Mouse (Mus musculus) hindbrain, embryonic 15.5 days (tissue): ENCODE data around the gene Sh3d19. TPM values are rescaled to one million over a fixed set of nuclear protein-coding genes. Genes with fewer than 3 reads are reported as not detected.

Experiments used
- ATAC-seq: fragments of 200-750 bp; cut with Nextera tagmentation; 2 replicates; pipeline ENCODE4 v1.8.0; 2017; ENCODE audit warnings: low read depth, moderate number of reproducible peaks, moderate TSS enrichment; ENCODE audit not compliant: low FRiP score
- H3K27ac ChIP-seq: fragments of 300-500 bp; sonication (generic); replicated peaks from 2 replicates; pipeline ENCODE4 v1.5.1; 2015; ENCODE audit warnings: mild to moderate bottlenecking, inconsistent platforms
- H3K27me3 ChIP-seq: fragments of 300-500 bp; sonication (generic); 2 replicates; pipeline ENCODE4 v1.6.1; 2015; ENCODE audit warnings: control low read depth, inconsistent platforms
- H3K36me3 ChIP-seq: fragments of 300-500 bp; sonication (generic); 2 replicates; pipeline ENCODE4 v1.6.1; 2015; ENCODE audit warnings: control low read depth, inconsistent platforms
- H3K4me1 ChIP-seq: fragments of 300-500 bp; sonication (generic); replicated peaks from 2 replicates; pipeline ENCODE4 v1.6.1; 2015; ENCODE audit warnings: control low read depth, inconsistent platforms
- H3K4me2 ChIP-seq: fragments of 300-500 bp; sonication (generic); 2 replicates; pipeline ENCODE4 v1.6.1; 2015; ENCODE audit warnings: moderate library complexity, mild to moderate bottlenecking, inconsistent platforms
- H3K4me3 ChIP-seq: fragments of 300-500 bp; sonication (generic); 2 replicates; pipeline ENCODE4 v1.5.1; 2015; ENCODE audit warnings: mild to moderate bottlenecking, inconsistent platforms
- H3K9ac ChIP-seq: fragments of 300-500 bp; sonication (generic); 2 replicates; pipeline ENCODE4 v1.6.1; 2015; ENCODE audit warnings: inconsistent platforms
- H3K9me3 ChIP-seq: fragments of 300-500 bp; sonication (generic); 2 replicates; pipeline ENCODE4 v1.6.1; 2016; ENCODE audit warnings: control low read depth, inconsistent platforms
- WGBS: fragments of 180-500 bp; shearing (Covaris S2); methylation state at CpG from one replicate; pipeline ENCODE4 v1.1.7; 2015; 5-methylcytosine and 5-hydroxymethylcytosine counted together
- polyA plus RNA-seq: library from polyadenylated mRNA; unstranded; fragments of >200 nt; fragmentation: Nextera tagmentation; extraction: Ambion mirVana; gene quantifications from 2 replicates; pipeline ENCODE4 v1.2.1, GENCODE M21; 2015

Sh3d19 gene
- polyA plus RNA-seq, 1 experiment from 2014 or later = 18.1 TPM

DNA sequence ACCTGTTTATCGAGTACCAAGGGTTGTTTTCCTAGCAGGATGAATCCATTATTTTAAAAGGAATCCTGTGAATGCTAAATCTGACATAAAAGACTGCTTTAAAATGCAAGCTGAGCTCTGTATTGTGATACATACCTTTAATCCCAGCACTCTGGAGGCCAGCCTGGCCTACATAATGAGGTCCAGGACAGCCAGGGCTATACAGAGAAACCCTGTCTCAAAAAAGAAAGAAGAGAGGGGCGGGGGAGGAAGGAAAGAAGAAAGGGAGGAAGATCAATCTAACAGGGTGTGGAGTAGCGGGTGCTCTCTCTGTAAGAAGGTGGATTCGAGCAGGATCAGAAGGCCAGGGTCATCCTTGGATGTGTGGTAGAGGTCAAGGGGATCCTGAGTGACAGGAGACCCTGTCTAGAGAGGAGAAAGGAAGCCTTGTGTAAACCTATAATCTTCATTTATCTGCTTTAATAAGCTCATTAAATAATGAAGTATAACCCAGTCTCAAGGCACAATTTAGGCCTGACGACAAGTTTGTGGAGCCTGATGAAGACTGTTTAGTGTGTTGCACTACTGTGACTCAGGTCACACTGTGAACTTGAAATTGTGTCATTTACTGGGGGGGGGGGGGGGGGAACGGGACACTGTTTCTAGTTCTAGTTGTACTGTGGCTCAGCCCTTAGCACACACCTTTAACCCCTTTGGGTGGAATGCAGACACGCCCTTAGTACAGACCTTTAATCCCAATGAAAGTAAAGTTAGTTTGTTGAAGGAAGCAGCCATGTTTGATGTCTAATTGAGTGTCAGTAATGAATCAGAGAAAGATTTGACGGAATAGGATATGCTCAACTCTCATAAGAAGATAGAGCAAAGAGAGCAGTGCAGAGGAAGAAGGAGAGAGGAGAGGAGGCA lies 137.0 kb downstream of the Sh3d19 start:
- no peaks in the 10 kb centered on the region for H3K36me3 ChIP-seq
- H3K9ac ChIP-seq = no peak overlapping the region
- H3K27me3 ChIP-seq = no peaks in the 10 kb centered on the region
- no peak overlapping the region for H3K4me2 ChIP-seq
- H3K4me3 ChIP-seq = no peak overlapping the region
- no peak for ATAC-seq
- H3K27ac ChIP-seq = no peak overlapping the region
- 74% methylated on average over 8 of the region's 8 CpGs for WGBS
- no peaks in the 10 kb centered on the region for H3K4me1 ChIP-seq
- H3K9me3 ChIP-seq = no peaks in the 10 kb centered on the region

GRCm38 (mm10) chr3:86108576-86108975 lies 137.7 kb downstream of the Sh3d19 start:
- Histone ChIP-seq H3K4me1 (no peaks in the 10 kb centered on the region), H3K9me3 (no peaks in the 10 kb centered on the region), H3K27ac (no peak overlapping the region), H3K4me3 (no peak overlapping the region), H3K4me2 (no peak overlapping the region), H3K36me3 (no peaks in the 10 kb centered on the region), H3K9ac (no peak overlapping the region), H3K27me3 (no peaks in the 10 kb centered on the region)
- ATAC-seq = no peak
- WGBS = 89% methylated on average over 4 of the region's 4 CpGs

DNA sequence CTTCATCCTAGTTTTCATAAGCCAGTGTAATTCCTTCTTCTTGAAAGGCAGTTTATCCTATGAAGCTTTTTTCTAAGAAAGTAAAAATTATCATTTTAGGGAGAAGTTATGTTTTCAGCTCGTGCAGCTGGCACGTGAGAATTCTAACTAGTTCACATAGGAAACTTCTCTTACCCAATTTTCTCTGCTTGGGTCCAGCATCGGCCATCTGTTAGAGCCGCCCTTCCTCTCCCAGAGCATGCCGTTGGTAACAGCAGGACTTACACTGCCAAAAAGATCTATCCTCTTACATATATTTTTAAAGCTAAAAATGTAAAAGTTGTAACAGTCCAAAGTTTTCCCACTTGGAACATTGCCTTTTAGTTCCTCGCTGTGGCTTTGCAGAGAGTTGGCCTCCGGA lies 138.2 kb downstream of the Sh3d19 start:
- no peaks in the 10 kb centered on the region for H3K27me3 ChIP-seq
- H3K9ac ChIP-seq = no peak overlapping the region
- no peaks in the 10 kb centered on the region for H3K9me3 ChIP-seq
- WGBS = 91% methylated on average over 7 of the region's 7 CpGs
- ATAC-seq = no peak
- H3K4me2 ChIP-seq = no peak overlapping the region
- H3K4me1 ChIP-seq = no peaks in the 10 kb centered on the region
- H3K36me3 ChIP-seq = no peaks in the 10 kb centered on the region
- no peak overlapping the region for H3K4me3 ChIP-seq
- H3K27ac ChIP-seq = no peak overlapping the region

- Histone ChIP-seq H3K4me3 (no peak overlapping the region), H3K4me1 (no peaks in the 10 kb centered on the region), H3K9me3 (no peaks in the 10 kb centered on the region), H3K27me3 (no peaks in the 10 kb centered on the region), H3K36me3 (no peaks in the 10 kb centered on the region), H3K9ac (no peak overlapping the region), H3K27ac (no peak overlapping the region), H3K4me2 (no peak overlapping the region)
- WGBS = 24% methylated on average over 10 of the region's 10 CpGs
- no peak for ATAC-seq
These were observed 139.2 kb downstream of the Sh3d19 start for GRCm38 (mm10) chr3:86110077-86110476.

GRCm38 (mm10) chr3:86112766-86113165 lies 141.9 kb downstream of the Sh3d19 start:
- H3K4me1 ChIP-seq = no peaks in the 10 kb centered on the region
- H3K4me3 ChIP-seq = no peak overlapping the region
- ATAC-seq = no peak
- H3K36me3 ChIP-seq = peaks cover 6% of the 10 kb centered on the region; the same call in 1 of the 2 replicates
- no peaks in the 10 kb centered on the region for H3K27me3 ChIP-seq
- 69% methylated on average over 7 of the region's 7 CpGs for WGBS
- H3K9ac ChIP-seq = no peak overlapping the region
- no peaks in the 10 kb centered on the region for H3K9me3 ChIP-seq
- no peak overlapping the region for H3K27ac ChIP-seq
- no peak overlapping the region for H3K4me2 ChIP-seq

DNA sequence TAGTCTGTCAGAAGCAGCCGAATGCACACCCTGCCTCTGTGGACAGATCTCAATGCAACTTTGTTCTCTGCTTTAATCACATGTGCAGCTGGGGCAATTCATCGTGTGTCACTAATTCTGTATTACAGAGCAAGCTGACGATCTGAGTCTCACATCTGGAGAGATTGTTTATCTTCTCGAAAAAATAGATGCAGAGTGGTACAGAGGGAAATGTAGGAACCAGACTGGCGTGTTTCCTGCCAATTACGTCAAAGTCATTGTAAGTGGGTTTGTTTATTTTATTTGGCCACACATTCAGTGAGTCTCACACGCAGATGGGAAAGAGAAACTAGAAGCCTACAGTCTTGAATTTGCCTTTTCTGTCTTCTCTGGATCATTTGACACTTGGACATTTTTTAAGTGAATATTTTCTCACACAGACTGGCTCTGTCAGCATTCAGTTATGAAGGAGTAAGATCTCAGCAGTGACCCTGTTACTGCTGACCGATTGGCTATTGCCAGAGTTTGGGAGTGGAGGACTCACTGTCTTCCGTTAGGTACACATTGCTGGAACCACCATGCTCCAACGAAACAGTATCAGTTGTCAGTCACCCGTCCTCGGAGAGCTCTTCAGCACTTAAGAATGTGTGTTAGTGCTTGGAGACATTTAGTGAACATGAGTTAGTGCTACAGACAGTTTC lies 143.9 kb downstream of the Sh3d19 start:
- Histone ChIP-seq H3K36me3 (peaks cover 6% of the 10 kb centered on the region; the same call in 1 of the 2 replicates), H3K27ac (0 out of 2 replicates have a peak overlapping the region, but pooled peaks have one; percentile 24), H3K27me3 (no peaks in the 10 kb centered on the region), H3K9ac (no peak overlapping the region), H3K4me3 (no peak overlapping the region), H3K4me2 (no peak overlapping the region), H3K4me1 (no peaks in the 10 kb centered on the region), H3K9me3 (no peaks in the 10 kb centered on the region)
- 74% methylated on average over 12 of the region's 12 CpGs for WGBS
- no peak for ATAC-seq

DNA sequence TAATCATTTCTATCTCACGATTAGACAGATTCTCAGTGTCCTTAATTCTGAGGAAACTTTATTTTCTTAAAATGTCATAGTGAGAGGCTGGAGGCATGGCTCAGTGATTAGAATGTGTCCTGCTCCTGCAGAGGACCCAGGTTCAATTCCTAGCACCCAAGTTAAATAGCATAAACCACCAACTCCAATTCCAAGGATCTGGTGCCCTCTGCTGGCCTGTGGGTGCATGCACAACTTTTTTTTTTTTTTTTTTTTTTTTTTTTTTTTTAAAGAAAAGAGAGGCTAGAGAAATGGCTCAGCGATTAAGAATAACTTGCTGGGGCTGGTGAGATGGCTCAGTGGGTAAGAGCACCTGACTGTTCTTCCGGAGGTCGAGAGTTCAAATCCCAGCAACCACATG lies 146.0 kb downstream of the Sh3d19 start:
- Histone ChIP-seq H3K27ac (no peak overlapping the region), H3K36me3 (peaks cover 12% of the 10 kb centered on the region), H3K9me3 (no peaks in the 10 kb centered on the region), H3K4me2 (no peak overlapping the region), H3K27me3 (no peaks in the 10 kb centered on the region), H3K9ac (no peak overlapping the region), H3K4me3 (no peak overlapping the region), H3K4me1 (no peaks in the 10 kb centered on the region)
- 93% methylated on average over 4 of the region's 4 CpGs for WGBS
- no peak for ATAC-seq

GRCm38 (mm10) chr3:86119237-86119932 lies 148.5 kb downstream of the Sh3d19 start:
- WGBS = 74% methylated on average over 16 of the region's 16 CpGs
- H3K36me3 ChIP-seq = peaks cover 12% of the 10 kb centered on the region
- H3K4me3 ChIP-seq = no peak overlapping the region
- no peaks in the 10 kb centered on the region for H3K9me3 ChIP-seq
- H3K27me3 ChIP-seq = no peaks in the 10 kb centered on the region
- no peak overlapping the region for H3K9ac ChIP-seq
- no peak overlapping the region for H3K4me2 ChIP-seq
- no peak for ATAC-seq
- no peaks in the 10 kb centered on the region for H3K4me1 ChIP-seq
- no peak overlapping the region for H3K27ac ChIP-seq

DNA sequence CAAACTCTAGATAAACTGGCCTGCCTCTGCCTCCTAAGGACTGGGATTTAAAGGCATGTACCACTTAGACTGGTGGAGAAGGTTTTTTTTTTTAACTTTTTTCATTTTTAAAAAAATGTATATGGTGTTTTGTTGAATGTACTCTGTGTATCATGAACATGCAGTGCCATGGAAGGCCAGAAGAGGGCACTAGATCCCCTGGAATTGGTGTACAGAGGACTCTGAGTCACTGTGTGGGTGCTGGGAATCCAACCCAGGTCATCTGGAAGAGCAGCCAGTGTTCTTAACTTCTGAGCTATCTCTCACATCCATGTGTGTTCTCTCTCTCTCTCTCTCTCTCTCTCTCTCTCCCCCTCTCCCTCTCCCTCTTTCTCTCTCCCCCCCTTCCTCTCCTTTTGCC lies 151.2 kb downstream of the Sh3d19 start:
- H3K27me3 ChIP-seq = no peaks in the 10 kb centered on the region
- H3K4me1 ChIP-seq = no peaks in the 10 kb centered on the region
- no peak overlapping the region for H3K9ac ChIP-seq
- H3K27ac ChIP-seq = no peak overlapping the region
- no peak overlapping the region for H3K4me3 ChIP-seq
- no peak for ATAC-seq
- H3K4me2 ChIP-seq = no peak overlapping the region
- H3K9me3 ChIP-seq = no peaks in the 10 kb centered on the region
- H3K36me3 ChIP-seq = peaks cover 10% of the 10 kb centered on the region

DNA sequence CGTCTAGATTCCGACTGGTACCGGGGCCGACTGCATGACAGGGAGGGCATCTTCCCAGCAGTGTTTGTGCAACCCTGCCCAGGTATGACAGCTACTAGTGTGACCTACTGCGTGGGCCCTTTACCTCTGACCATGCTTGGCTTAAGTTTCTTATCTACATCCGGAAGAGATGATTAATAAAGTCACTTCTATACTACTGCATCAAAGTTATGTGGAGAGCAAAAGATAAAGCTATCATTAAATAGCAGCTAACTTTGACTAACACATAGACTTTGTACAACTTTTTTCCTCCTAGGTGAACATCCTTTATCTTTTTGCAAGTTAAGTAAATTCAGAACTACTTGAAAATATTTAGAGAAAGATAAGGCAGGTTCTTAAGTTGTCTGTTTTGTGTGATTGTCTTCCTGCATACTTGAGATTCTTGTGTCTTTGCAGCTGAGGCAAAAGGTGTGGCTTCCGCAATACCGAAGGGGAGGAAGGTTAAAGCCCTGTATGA lies 152.4 kb downstream of the Sh3d19 start:
- no peak for ATAC-seq
- WGBS = 94% methylated on average over 8 of the region's 8 CpGs
- no peaks in the 10 kb centered on the region for H3K27me3 ChIP-seq

GRCm38 (mm10) chr3:86129757-86130156 lies 158.8 kb downstream of the Sh3d19 start:
- no peaks in the 10 kb centered on the region for H3K27me3 ChIP-seq
- H3K4me1 ChIP-seq = no peaks in the 10 kb centered on the region
- H3K9me3 ChIP-seq = no peaks in the 10 kb centered on the region
- no peak overlapping the region for H3K9ac ChIP-seq
- H3K36me3 ChIP-seq = peaks cover 6% of the 10 kb centered on the region; the same call in 1 of the 2 replicates
- no peak overlapping the region for H3K27ac ChIP-seq
- ATAC-seq = no peak
- WGBS = 16% methylated on average over 6 of the region's 6 CpGs
- no peak overlapping the region for H3K4me3 ChIP-seq
- H3K4me2 ChIP-seq = no peak overlapping the region

More for the DNA sequence above, 152.4 kb downstream of the Sh3d19 start:
- Histone ChIP-seq H3K9ac (no peak overlapping the region), H3K4me3 (no peak overlapping the region), H3K4me2 (no peak overlapping the region), H3K27ac (no peak overlapping the region), H3K9me3 (no peaks in the 10 kb centered on the region), H3K36me3 (peaks cover 11% of the 10 kb centered on the region), H3K4me1 (no peaks in the 10 kb centered on the region)
